Mouse (Mus musculus): ENCODE results near the gene Cbwd1.
"Not testable (repeated sequence)": the region's sequence is repeated elsewhere in the genome, so short reads cannot be mapped to it uniquely, and the experiment has no call there.

The Cbwd1 gene

DNA sequence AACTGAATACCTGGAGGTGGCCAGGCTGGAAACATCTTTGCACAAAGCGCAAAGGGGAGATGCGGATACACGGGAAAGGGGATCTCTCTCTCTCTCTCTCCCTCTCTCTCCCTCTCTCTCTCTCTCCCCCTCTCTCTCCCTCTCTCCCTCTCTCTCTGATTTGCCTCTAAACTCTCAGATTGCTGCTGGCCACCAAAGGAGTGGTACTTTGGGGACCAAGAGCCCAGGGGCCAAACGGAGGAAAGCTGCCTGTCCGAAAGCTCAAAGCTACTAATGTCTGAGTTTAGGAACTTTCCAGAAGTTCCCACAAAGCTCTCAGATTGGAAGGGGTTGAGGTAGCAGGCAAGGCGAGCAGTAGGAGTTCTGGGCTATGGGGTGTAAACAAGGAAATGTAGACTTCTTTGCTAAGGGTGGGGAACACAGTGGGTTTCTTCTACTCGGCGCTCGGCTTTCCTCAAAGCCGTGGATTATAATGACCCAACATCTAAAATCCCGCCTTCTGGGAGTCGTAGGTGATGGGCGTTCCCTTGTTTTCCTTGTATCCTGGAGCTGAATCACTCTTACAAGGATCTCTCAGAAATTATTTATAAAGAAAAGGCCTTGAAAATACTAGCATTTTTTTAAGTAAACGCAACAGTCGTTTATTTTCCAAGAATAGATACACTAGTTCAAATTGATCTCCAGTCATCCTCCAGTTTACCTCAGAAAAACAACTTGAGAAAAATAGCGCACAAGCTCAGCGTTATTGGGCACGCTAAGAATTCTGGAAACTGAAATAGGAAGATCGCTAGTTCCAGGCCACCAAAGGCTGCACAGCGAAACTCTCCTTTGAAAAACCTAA, 63.3 kb downstream of the Cbwd1 start:
- DNase-seq (ENCODE audit: low read depth, low spot score), result no peak

DNA sequence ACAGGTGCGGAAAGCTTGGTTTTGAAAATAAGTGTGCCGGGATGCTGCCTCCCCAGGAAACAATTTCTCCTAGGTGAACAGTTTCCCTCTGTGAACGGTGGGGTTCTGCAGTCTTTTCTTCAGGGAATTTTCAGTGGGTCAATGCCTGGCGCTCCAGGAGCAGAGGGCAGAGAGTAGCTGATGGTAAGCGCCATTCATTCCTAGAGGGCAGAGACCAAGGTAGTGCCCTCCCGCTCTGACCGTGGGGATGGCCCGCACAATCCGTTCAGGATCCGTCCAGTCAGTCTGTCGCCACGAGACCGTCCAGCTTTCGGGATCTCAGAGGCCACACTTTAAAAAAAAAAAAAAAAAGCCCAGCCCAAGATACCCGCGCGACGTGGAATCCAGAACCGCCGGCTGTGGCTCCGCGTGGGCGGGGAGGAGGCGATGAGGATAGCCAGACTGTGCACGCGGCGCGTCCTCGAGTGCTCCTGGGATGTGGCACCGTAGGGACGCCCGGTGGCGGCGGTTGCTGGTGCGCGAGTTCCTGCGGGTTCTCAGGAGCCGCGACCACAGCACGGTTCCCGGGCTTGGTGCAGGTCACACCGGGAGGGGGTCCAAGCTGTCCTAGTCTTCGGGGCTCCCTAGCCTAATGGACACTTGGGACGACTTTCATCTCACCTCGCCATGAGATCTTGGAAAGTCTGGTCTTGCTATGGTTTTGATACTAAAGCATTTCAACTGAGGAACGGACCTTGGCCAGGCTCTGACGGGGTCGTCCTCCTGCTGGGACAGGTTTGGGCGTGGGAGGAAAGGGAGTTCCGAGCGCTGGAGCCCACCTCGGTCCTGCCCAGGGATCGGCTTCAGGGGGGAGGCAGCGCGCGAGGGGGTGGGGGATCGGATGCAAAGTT, 64.2 kb downstream of the Cbwd1 start:
- DNase-seq (ENCODE audit: low read depth, low spot score), result no peak

DNA sequence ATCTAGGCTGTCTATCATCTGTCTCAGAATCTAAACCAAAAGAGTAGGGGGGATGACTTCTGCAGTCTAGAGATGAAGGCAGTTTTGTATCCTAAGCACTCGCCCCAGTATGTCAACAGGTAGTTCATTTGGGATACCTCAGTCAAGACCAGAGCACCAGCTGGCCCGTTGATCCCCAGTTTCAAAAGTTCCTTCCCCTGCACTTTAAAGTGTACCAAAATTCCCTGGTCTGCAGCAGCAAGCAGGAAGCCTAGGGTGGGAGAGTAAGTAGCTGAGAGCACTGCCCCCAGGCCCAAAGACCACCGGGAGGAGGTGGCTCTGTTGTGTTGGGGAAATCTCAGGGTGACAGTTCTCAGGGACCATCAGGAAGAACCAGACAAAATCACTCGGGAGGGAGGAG, 64.9 kb downstream of the Cbwd1 start:
- DNase-seq (ENCODE audit: low read depth, low spot score), result no peak

DNA sequence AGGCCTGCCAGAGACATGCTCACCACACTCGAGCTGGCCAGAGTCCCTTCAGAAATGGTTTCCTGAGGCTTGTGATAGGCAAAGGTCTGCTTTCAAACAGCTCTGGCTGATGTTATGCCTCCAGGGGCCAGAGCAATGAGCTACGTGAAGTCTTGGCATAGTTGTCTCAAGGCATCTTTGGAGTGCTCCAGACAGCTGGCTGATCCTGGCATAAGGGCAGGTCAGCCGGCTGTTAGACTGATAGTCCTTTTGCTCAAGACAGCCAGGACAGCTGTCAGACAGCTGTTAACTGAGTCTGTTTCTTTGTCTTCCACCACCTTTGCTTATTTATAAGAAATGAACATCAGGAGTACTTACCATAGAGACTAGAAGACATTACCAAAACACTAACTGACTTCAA, 74.5 kb downstream of the Cbwd1 start:
- no peak for DNase-seq (ENCODE audit: low read depth, low spot score)

DNA sequence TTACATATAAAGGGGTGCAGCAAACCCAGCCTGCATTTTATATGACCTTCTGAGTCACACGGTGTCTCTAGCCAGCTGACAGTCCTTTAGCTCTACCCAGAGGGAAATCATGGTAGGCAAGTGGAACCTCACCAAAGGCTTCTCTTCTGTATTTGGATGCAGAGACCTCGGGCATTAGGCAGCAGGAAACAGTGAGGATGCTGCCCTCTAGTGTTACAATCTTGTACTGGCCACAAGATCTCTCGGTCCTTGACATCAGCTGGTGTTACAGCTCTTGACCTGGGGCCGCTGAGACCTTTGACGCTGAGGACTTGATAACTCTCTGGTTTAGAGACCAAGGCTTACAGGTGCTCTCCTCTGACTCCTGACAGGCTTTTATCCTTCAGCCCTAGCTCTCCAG, 75.9 kb downstream of the Cbwd1 start:
- DNase-seq (ENCODE audit: low read depth, low spot score), result peak; percentile 49

DNA sequence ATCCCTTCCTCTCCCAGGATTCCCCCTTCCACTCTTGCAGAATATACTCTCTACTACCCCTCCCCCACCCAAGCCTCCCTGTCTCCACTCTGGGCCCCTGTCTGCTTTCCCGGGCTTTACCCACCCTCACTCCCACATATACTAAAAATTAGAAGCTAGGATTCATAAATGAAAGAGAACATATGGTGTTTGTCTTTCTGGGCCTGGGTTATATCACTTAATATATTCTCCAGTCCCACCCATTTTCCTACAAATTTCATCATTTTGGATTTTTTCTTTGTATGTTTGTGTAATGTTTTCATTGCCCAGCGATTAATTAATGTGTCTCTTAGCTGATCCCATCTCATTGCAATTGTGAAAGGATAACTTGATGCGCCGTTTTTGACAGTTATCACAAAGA, 80.2 kb downstream of the Cbwd1 start:
- DNase-seq (ENCODE audit: low read depth, low spot score), result no peak

DNA sequence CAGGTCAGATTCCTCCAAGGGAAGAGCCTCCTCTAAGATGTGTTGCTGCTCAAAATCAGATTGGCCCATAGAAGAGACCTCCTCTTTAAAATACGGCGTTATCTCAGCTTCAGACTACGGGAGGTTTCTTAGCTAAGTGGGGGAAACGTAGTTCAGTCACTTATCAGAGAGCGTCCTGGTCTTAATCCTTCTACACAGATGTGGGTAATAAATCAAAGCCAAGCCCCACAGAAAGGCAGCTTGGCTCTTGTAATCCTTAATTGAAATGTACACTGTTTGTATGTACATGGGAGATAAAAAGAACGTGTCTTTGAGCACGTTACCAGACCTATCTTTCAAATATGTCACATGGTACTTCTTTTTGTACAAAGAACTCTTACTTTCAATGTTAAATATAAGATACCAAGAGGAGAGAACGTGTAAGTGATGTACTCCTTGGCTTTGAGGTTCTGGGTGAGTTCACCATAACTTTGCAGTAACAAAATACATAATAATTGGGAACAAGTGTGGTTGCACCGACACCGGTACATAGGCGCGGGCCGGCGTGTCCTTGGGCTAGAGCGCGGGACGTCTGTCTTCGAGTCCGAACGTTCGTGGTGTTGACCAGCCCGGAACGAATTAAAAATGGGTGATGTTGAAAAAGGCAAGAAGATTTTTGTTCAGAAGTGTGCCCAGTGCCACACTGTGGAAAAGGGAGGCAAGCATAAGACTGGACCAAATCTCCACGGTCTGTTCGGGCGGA, 86.1 kb downstream of the Cbwd1 start, which contains the start of gene Gm10053:
Gene Gm10053 (plus strand): TSS at position 558 of the 742 bp plus-strand sequence.
- DNase-seq (ENCODE audit: low read depth, low spot score), result not testable (repeated sequence)

DNA sequence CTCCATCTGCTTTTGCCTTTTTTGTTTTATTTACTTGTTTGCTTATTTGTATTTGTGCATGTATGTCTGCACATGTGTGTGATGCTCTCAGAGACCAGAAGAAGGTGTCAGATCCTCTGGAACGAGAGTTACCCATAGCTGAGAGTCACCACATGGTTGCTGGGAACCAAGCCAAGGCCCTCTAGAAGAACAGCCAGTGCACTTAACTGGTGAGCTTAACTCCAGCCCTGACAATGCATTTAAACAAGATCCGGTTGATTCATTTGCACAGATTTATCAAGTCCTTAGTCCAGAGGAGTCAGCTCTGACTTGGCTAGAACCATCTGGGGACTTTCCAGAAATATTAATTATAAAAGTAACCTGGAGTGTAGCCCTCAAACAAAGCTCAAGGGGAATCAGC, 87.5 kb downstream of the Cbwd1 start:
- DNase-seq (ENCODE audit: low read depth, low spot score), result no peak

DNA sequence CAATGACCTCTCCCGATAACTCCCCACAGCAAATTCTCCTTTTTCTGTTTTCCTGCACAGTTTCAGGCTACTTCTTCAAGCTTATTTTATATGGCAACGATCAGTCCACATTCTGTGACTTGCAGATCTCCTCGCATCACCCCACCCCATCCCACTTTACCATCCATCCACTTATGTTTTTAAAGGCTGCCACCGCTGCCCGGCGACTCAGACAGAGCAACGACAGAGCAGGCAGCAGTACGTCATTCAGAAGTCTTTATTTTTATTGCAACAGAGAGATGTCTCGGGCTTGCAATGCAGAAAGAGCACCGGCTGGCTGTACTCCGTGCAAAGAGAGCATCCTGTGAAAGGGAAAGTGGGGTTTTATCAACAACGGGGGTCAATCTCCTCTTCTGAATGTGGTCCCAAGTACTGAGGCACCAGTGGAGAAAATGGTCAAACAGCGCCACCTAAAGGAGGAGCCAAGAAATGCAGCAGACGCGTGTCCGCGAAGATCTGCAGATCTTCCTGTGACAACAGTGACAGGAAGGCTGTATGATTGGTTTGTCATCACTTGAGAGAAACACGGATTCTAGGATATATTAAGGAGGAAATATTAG, 90.3 kb downstream of the Cbwd1 start:
- peak; percentile 72 for DNase-seq (ENCODE audit: low read depth, low spot score)

Data from retina, postnatal 7 days (tissue).